Mouse (Mus musculus): ENCODE measurements around the gene Nf2. TPM values are rescaled to one million over a fixed set of nuclear protein-coding genes. Genes with fewer than 3 reads are reported as not detected.
"Not testable (repeated sequence)": the region's sequence is repeated elsewhere in the genome, so short reads cannot be mapped to it uniquely, and the experiment has no call there.

The Nf2 gene
- polyA plus RNA-seq, 1 experiment from 2014 or later, result 48.1 TPM

GRCm38 (mm10) chr11:4827916-4828315 is 21.4 kb downstream of the Nf2 start:
- Histone ChIP-seq H3K36me3 (ENCODE audit: control insufficient read depth, insufficient read depth, low read length) (no peaks in the 10 kb centered on the region), H3K9ac (ENCODE audit: low read depth, low read length) (no peak overlapping the region), H3K27me3 (ENCODE audit: control insufficient read depth, insufficient read depth, low read length) (no peaks in the 10 kb centered on the region), H3K9me3 (ENCODE audit: control insufficient read depth, low read length) (no peaks in the 10 kb centered on the region), H3K4me2 (replicated peaks; ENCODE audit: low read depth, low read length) (no peak overlapping the region), H3K27ac (ENCODE audit: low read depth, low read length) (no peak overlapping the region), H3K4me1 (ENCODE audit: control insufficient read depth, insufficient read depth, low read length) (no peaks in the 10 kb centered on the region), H3K4me3 (ENCODE audit: low read length) (no peak overlapping the region)
- ATAC-seq (ENCODE audit: low FRiP score, low TSS enrichment), result no peak
- 86% methylated on average over 2 of the region's 2 CpGs for WGBS

GRCm38 (mm10) chr11:4827340-4827739 is 22.0 kb downstream of the Nf2 start:
- ATAC-seq (ENCODE audit: low FRiP score, low TSS enrichment), result no peak

GRCm38 (mm10) chr11:4826152-4826778 is 23.1 kb downstream of the Nf2 start:
- Histone ChIP-seq H3K36me3 (ENCODE audit: control insufficient read depth, insufficient read depth, low read length) (no peaks in the 10 kb centered on the region), H3K27me3 (ENCODE audit: control insufficient read depth, insufficient read depth, low read length) (no peaks in the 10 kb centered on the region), H3K9ac (ENCODE audit: low read depth, low read length) (no peak overlapping the region), H3K4me2 (replicated peaks; ENCODE audit: low read depth, low read length) (no peak overlapping the region), H3K27ac (ENCODE audit: low read depth, low read length) (no peak overlapping the region), H3K4me1 (ENCODE audit: control insufficient read depth, insufficient read depth, low read length) (no peaks in the 10 kb centered on the region), H3K9me3 (ENCODE audit: control insufficient read depth, low read length) (no peaks in the 10 kb centered on the region), H3K4me3 (ENCODE audit: low read length) (no peak overlapping the region)
- ATAC-seq (ENCODE audit: low FRiP score, low TSS enrichment), result no peak
- WGBS, result 95% methylated on average over 3 of the region's 3 CpGs

More at GRCm38 (mm10) chr11:4827340-4827739, 22.0 kb downstream of the Nf2 start:
- Histone ChIP-seq H3K9me3 (ENCODE audit: control insufficient read depth, low read length) (no peaks in the 10 kb centered on the region), H3K9ac (ENCODE audit: low read depth, low read length) (no peak overlapping the region), H3K27ac (ENCODE audit: low read depth, low read length) (no peak overlapping the region), H3K36me3 (ENCODE audit: control insufficient read depth, insufficient read depth, low read length) (no peaks in the 10 kb centered on the region), H3K27me3 (ENCODE audit: control insufficient read depth, insufficient read depth, low read length) (no peaks in the 10 kb centered on the region), H3K4me1 (ENCODE audit: control insufficient read depth, insufficient read depth, low read length) (no peaks in the 10 kb centered on the region), H3K4me3 (ENCODE audit: low read length) (no peak overlapping the region), H3K4me2 (replicated peaks; ENCODE audit: low read depth, low read length) (no peak overlapping the region)

GRCm38 (mm10) chr11:4823655-4824312 is 25.6 kb downstream of the Nf2 start:
- no peak for ATAC-seq (ENCODE audit: low FRiP score, low TSS enrichment)
- H3K4me2 ChIP-seq (replicated peaks; ENCODE audit: low read depth, low read length), result no peak overlapping the region
- WGBS, result 79% methylated on average over 6 of the region's 6 CpGs
- H3K9ac ChIP-seq (ENCODE audit: low read depth, low read length), result no peak overlapping the region
- H3K36me3 ChIP-seq (ENCODE audit: control insufficient read depth, insufficient read depth, low read length), result peaks cover 3% of the 10 kb centered on the region; the same call in 1 of the 2 replicates
- no peaks in the 10 kb centered on the region for H3K9me3 ChIP-seq (ENCODE audit: control insufficient read depth, low read length)
- H3K27me3 ChIP-seq (ENCODE audit: control insufficient read depth, insufficient read depth, low read length), result no peaks in the 10 kb centered on the region
- no peak overlapping the region for H3K27ac ChIP-seq (ENCODE audit: low read depth, low read length)
- H3K4me3 ChIP-seq (ENCODE audit: low read length), result no peak overlapping the region
- H3K4me1 ChIP-seq (ENCODE audit: control insufficient read depth, insufficient read depth, low read length), result no peaks in the 10 kb centered on the region

- 91% methylated on average over 4 of the region's 4 CpGs for WGBS
- not testable (repeated sequence) for H3K4me1 ChIP-seq (ENCODE audit: control insufficient read depth, insufficient read depth, low read length); ATAC-seq (ENCODE audit: low FRiP score, low TSS enrichment); H3K4me3 ChIP-seq (ENCODE audit: low read length); H3K9ac ChIP-seq (ENCODE audit: low read depth, low read length); H3K36me3 ChIP-seq (ENCODE audit: control insufficient read depth, insufficient read depth, low read length); H3K9me3 ChIP-seq (ENCODE audit: control insufficient read depth, low read length); H3K27ac ChIP-seq (ENCODE audit: low read depth, low read length); H3K4me2 ChIP-seq (replicated peaks; ENCODE audit: low read depth, low read length); H3K27me3 ChIP-seq (ENCODE audit: control insufficient read depth, insufficient read depth, low read length)
Observed at GRCm38 (mm10) chr11:4822446-4822842, 26.9 kb downstream of the Nf2 start.

- Histone ChIP-seq H3K27ac (ENCODE audit: low read depth, low read length) (no peak overlapping the region), H3K9ac (ENCODE audit: low read depth, low read length) (no peak overlapping the region), H3K27me3 (ENCODE audit: control insufficient read depth, insufficient read depth, low read length) (no peaks in the 10 kb centered on the region), H3K4me3 (ENCODE audit: low read length) (no peak overlapping the region), H3K4me1 (ENCODE audit: control insufficient read depth, insufficient read depth, low read length) (no peaks in the 10 kb centered on the region), H3K36me3 (ENCODE audit: control insufficient read depth, insufficient read depth, low read length) (peaks cover 3% of the 10 kb centered on the region; the same call in 1 of the 2 replicates), H3K4me2 (replicated peaks; ENCODE audit: low read depth, low read length) (no peak overlapping the region), H3K9me3 (ENCODE audit: control insufficient read depth, low read length) (no peaks in the 10 kb centered on the region)
- whole genome bisulfite sequencing, result 48% methylated on average over 7 of the region's 7 CpGs
- ATAC-seq (ENCODE audit: low FRiP score, low TSS enrichment), result 0 out of 2 replicates have a peak, but pooled peaks have one; percentile 39
Observed at GRCm38 (mm10) chr11:4821492-4822445, 27.6 kb downstream of the Nf2 start.

GRCm38 (mm10) chr11:4814507-4815450 is 34.6 kb downstream of the Nf2 start:
- Histone ChIP-seq H3K4me1 (ENCODE audit: control insufficient read depth, insufficient read depth, low read length) (no peaks in the 10 kb centered on the region), H3K27me3 (ENCODE audit: control insufficient read depth, insufficient read depth, low read length) (no peaks in the 10 kb centered on the region), H3K9ac (ENCODE audit: low read depth, low read length) (no peak overlapping the region), H3K36me3 (ENCODE audit: control insufficient read depth, insufficient read depth, low read length) (peaks cover 9% of the 10 kb centered on the region; the same call in 1 of the 2 replicates), H3K4me3 (ENCODE audit: low read length) (no peak overlapping the region), H3K9me3 (ENCODE audit: control insufficient read depth, low read length) (no peaks in the 10 kb centered on the region), H3K4me2 (replicated peaks; ENCODE audit: low read depth, low read length) (no peak overlapping the region), H3K27ac (ENCODE audit: low read depth, low read length) (no peak overlapping the region)
- 86% methylated on average over 7 of the region's 7 CpGs for WGBS
- ATAC-seq (ENCODE audit: low FRiP score, low TSS enrichment), result no peak

- no peak for ATAC-seq (ENCODE audit: low FRiP score, low TSS enrichment)
- Histone ChIP-seq H3K4me3 (ENCODE audit: low read length) (no peak overlapping the region), H3K4me1 (ENCODE audit: control insufficient read depth, insufficient read depth, low read length) (0 out of 2 replicates have a peak, but pooled peaks cover 5% of the 10 kb centered on the region), H3K9ac (ENCODE audit: low read depth, low read length) (no peak overlapping the region), H3K27ac (ENCODE audit: low read depth, low read length) (no peak overlapping the region), H3K27me3 (ENCODE audit: control insufficient read depth, insufficient read depth, low read length) (no peaks in the 10 kb centered on the region), H3K9me3 (ENCODE audit: control insufficient read depth, low read length) (no peaks in the 10 kb centered on the region), H3K4me2 (replicated peaks; ENCODE audit: low read depth, low read length) (no peak overlapping the region), H3K36me3 (ENCODE audit: control insufficient read depth, insufficient read depth, low read length) (peaks cover 4% of the 10 kb centered on the region; the same call in 1 of the 2 replicates)
- 86% methylated on average over 6 of the region's 6 CpGs for WGBS
Observed at GRCm38 (mm10) chr11:4808311-4808710, 41.0 kb downstream of the Nf2 start.
